Mouse (Mus musculus) adrenal gland, postnatal 4 days (tissue): Measurements from ENCODE around the gene Olfr462. TPM values are rescaled to one million over a fixed set of nuclear protein-coding genes. Genes with fewer than 3 reads are reported as not detected.

Experiments used
- DNase-seq, 2 experiments: peaks; one replicate each; pipeline ENCODE4 v3.0.0; 2021 to 2022; ENCODE audit warnings: low spot score in 2 of 2, mixed read lengths in 2 of 2
- total RNA-seq, 2 experiments: library from RNA; stranded (reverse); gene quantifications; 2 replicates each; pipeline ENCODE4 v1.2.3; 2021

Olfr462 gene
- total RNA-seq, 2 experiments from 2014 or later: not detected

DNA sequence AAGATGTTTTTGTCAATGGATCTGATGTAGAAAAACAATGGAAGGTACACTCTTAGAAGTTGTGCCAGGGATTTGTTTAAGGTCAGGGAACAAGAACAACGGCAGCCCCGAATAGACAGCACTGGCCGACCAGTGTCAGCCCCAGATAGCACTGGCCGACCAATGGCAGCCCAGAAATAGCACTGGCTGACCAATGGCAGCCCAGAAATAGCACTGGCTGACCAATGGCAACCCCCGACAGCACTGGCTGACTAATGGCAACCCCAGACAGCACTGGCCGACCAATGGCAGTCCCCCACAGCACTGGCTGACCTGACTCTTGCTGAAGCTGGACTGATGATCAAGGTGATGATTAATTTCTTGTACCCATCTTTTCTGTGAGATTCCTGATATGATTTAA lies 44.2 kb downstream of the Olfr462 start:
- no peak for DNase-seq

GRCm38 (mm10) chr11:87846968-87847600 lies 45.0 kb downstream of the Olfr462 start:
- DNase-seq: no peak

DNA sequence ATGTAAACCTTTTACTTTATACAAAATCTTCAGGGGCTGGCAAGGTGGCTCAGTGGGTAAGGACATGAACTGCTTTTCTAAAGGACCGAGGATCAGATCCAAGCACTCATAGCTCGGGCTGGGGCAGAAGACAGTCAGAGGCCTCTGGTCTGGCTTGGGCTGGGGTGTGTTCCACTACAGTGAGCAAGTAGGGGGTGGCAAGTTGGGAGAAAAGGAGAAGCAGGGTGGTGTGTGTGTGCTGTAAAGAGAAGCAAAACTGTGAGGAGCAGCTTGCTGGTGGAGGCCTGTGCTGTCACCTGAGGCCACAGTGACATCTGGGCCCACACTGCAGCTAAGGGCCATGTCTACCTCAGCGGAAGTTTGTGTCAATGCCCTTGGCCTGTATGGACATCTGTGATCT lies 50.6 kb downstream of the Olfr462 start:
- no peak for DNase-seq

GRCm38 (mm10) chr11:87840676-87841075 lies 51.4 kb downstream of the Olfr462 start:
- no peak for DNase-seq

Other genes starting within 250 kb of the Olfr462 start
- gene Rnf43, start 229.5 kb downstream of the Olfr462 start, total RNA-seq: 1 to 10 TPM; 4.4 to 5.7 TPM
- 10 to 100 TPM; 88.2 to 89.0 TPM for gene Supt4a, start 154.7 kb downstream of the Olfr462 start, total RNA-seq
- 1 to 10 TPM; 6.4 to 7.6 TPM for gene Tspoap1, start 131.7 kb downstream of the Olfr462 start, total RNA-seq
- 10 to 100 TPM in 1 of 2 experiments, 1 to 10 TPM in 1; 2.8 to 12.9 TPM for gene Mpo, start 98.7 kb downstream of the Olfr462 start, total RNA-seq
- gene Lpo, start 64.0 kb downstream of the Olfr462 start, total RNA-seq: not detected
- 10 to 100 TPM; 22.3 to 22.5 TPM for gene Mks1, start 39.1 kb downstream of the Olfr462 start, total RNA-seq
- gene Epx, start 16.7 kb downstream of the Olfr462 start, total RNA-seq: under 1 TPM; 0.45 to 0.99 TPM
- gene Olfr463, start 5.1 kb upstream of the Olfr462 start, total RNA-seq: not detected
- not detected for gene Olfr464, start 28.7 kb upstream of the Olfr462 start, total RNA-seq
- gene Dynll2, start 95.3 kb upstream of the Olfr462 start, total RNA-seq: 100 to 1,000 TPM; 143 to 154 TPM
- gene Srsf1, start 155.1 kb upstream of the Olfr462 start, total RNA-seq: 100 to 1,000 TPM; 299 to 343 TPM
- gene Vezf1, start 176.0 kb upstream of the Olfr462 start, total RNA-seq: 10 to 100 TPM; 56.6 to 56.9 TPM
- 10 to 100 TPM; 59.3 to 65.2 TPM for gene Cuedc1, start 205.8 kb upstream of the Olfr462 start, total RNA-seq